16 mouse cellular contexts compared by ENCODE assay signal in the genomic region with DNA sequence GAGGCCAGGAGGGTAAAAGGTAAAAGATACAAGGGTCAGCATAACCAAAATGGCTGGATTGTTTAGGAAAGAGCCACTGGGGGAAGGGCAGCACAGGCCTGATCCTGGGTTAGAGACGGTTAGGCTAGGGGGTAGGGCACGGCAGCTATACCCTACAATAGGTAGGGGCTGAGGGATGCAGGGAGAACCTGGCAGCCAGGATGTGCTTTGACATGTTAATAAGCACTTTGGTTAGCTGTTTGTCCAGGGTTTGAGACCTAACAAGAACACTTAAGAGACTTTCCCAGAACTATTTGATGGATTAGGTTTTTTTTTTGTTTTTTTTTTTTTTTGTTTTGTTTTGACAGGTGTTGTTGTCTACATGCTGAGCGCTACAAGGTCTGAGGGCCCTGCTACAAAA.
DNase-seq lines count a peak whose midpoint lies in the region.
"Had no signal": no experiment of that assay in that cellular context is flagged by ENCODE, and none has a peak within 500 bp of the region (broad histone marks: within the 10 kb centered on the region; RNA-seq: fewer than 3 reads in every experiment).

No protein-coding gene starts in this region.

- DNase-seq in testis, postnatal 14 days (ENCODE audit: low spot score) = peak; percentile 24
- no peak for DNase-seq in testis, postnatal 10 days (ENCODE audit: low spot score)
- peak; percentile 74 for DNase-seq in ES-CJ7 (ENCODE audit: low read depth, low spot score)
- DNase-seq in R1 (ENCODE audit: low read depth, low spot score) = peak; percentile 65
- no peak for DNase-seq in ovary, postnatal 14 days (ENCODE audit: low spot score)
- no peak for DNase-seq in embryo, embryonic 10 days (ENCODE audit: low spot score)
- DNase-seq in T-cell, adult 2 months (ENCODE audit: low spot score) = no peak
- DNase-seq: adrenal gland, adult 2 months; adrenal gland, postnatal 10 days; adrenal gland, postnatal 25 days; cerebellum, adult 11 months; cerebellum, adult 18-20 months; cerebellum, adult 9-10 months; cerebellum, postnatal 10 days; cerebellum, postnatal 25 days; embryo, embryonic 11 days had no signal

Comparison
In these comparisons a context has a peak if more than half of its experiments do, and no peak if none do; other contexts are left out.
1. DNase-seq: peak in testis, postnatal 14 days (single experiment), ES-CJ7 (single experiment) and R1 (single experiment); none in testis, postnatal 10 days (single experiment), ovary, postnatal 14 days (single experiment), embryo, embryonic 10 days (single experiment) and T-cell, adult 2 months (single experiment).